Mouse (Mus musculus) limb, embryonic 15.5 days (tissue): Measurements from ENCODE around the gene Dkc1. TPM values are rescaled to one million over a fixed set of nuclear protein-coding genes. Genes with fewer than 3 reads are reported as not detected.

ENCODE experiments used
- ATAC-seq: fragments of 200-750 bp; cut with Nextera tagmentation; 2 replicates; pipeline ENCODE4 v1.8.0; 2017; ENCODE audit warnings: low read depth, moderate TSS enrichment; ENCODE audit not compliant: insufficient number of reproducible peaks, low FRiP score, low TSS enrichment
- H3K27ac ChIP-seq: fragments of 300-500 bp; sonication (generic); 2 replicates; pipeline ENCODE4 v1.5.1; 2015; ENCODE audit warnings: moderate library complexity, mild to moderate bottlenecking, inconsistent platforms
- H3K27me3 ChIP-seq: fragments of 300-500 bp; sonication (generic); 2 replicates; pipeline ENCODE4 v1.6.1; 2015; ENCODE audit warnings: inconsistent platforms
- H3K36me3 ChIP-seq: fragments of 300-500 bp; sonication (generic); 2 replicates; pipeline ENCODE4 v1.6.1; 2015; ENCODE audit warnings: inconsistent platforms
- H3K4me1 ChIP-seq: fragments of 300-500 bp; sonication (generic); 2 replicates; pipeline ENCODE4 v1.6.1; 2015; ENCODE audit warnings: inconsistent platforms
- H3K4me2 ChIP-seq: fragments of 300-500 bp; sonication (generic); 2 replicates; pipeline ENCODE4 v1.6.1; 2015; ENCODE audit warnings: mild to moderate bottlenecking, inconsistent platforms
- H3K4me3 ChIP-seq: fragments of 300-500 bp; sonication (generic); 2 replicates; pipeline ENCODE4 v1.5.1; 2015; ENCODE audit warnings: mild to moderate bottlenecking, inconsistent platforms
- H3K9ac ChIP-seq: fragments of 300-500 bp; sonication (generic); 2 replicates; pipeline ENCODE4 v1.6.1; 2015; ENCODE audit warnings: inconsistent platforms
- H3K9me3 ChIP-seq: fragments of 300-500 bp; sonication (generic); 2 replicates; pipeline ENCODE4 v1.6.1; 2016; ENCODE audit warnings: inconsistent platforms
- WGBS: fragments of 180-500 bp; shearing (Covaris S2); methylation state at CpG from one replicate; pipeline ENCODE4 v1.1.7; 2015; 5-methylcytosine and 5-hydroxymethylcytosine counted together
- polyA plus RNA-seq: library from polyadenylated mRNA; unstranded; fragments of >200 nt; fragmentation: Nextera tagmentation; extraction: Ambion mirVana; gene quantifications from 2 replicates; pipeline ENCODE4 v1.2.1, GENCODE M21; 2015

Gene Dkc1
- 118 and 120 TPM in 2 replicates for polyA plus RNA-seq

- Histone ChIP-seq H3K9me3 (no peaks in the 10 kb centered on the region), H3K27ac (peak within 1 kb of the TSS; percentile 77), H3K4me1 (no peaks in the 10 kb centered on the region), H3K27me3 (no peaks in the 10 kb centered on the region), H3K36me3 (no peaks in the 10 kb centered on the region), H3K4me2 (peak within 1 kb of the TSS; percentile 50), H3K9ac (peak within 1 kb of the TSS; percentile 58), H3K4me3 (peak within 1 kb of the TSS; percentile 54)
- 18% methylated on average over 23 of the region's 29 CpGs for WGBS
- ATAC-seq = peak; percentile 99
Measured at GRCm38 (mm10) chrX:75095369-75096162, at the start of gene Dkc1. TSS of gene Dkc1 (plus strand) at chrX:75095854.

GRCm38 (mm10) chrX:75045931-75046330 is 49.7 kb upstream of the Dkc1 start:
- ATAC-seq = no peak
- no peak overlapping the region for H3K4me2 ChIP-seq
- no peak overlapping the region for H3K9ac ChIP-seq
- H3K4me1 ChIP-seq = no peaks in the 10 kb centered on the region
- H3K36me3 ChIP-seq = no peaks in the 10 kb centered on the region
- no peaks in the 10 kb centered on the region for H3K9me3 ChIP-seq
- no peaks in the 10 kb centered on the region for H3K27me3 ChIP-seq
- H3K27ac ChIP-seq = no peak overlapping the region
- WGBS = 57% methylated on average over 1 of the region's 1 CpGs
- H3K4me3 ChIP-seq = no peak overlapping the region

DNA sequence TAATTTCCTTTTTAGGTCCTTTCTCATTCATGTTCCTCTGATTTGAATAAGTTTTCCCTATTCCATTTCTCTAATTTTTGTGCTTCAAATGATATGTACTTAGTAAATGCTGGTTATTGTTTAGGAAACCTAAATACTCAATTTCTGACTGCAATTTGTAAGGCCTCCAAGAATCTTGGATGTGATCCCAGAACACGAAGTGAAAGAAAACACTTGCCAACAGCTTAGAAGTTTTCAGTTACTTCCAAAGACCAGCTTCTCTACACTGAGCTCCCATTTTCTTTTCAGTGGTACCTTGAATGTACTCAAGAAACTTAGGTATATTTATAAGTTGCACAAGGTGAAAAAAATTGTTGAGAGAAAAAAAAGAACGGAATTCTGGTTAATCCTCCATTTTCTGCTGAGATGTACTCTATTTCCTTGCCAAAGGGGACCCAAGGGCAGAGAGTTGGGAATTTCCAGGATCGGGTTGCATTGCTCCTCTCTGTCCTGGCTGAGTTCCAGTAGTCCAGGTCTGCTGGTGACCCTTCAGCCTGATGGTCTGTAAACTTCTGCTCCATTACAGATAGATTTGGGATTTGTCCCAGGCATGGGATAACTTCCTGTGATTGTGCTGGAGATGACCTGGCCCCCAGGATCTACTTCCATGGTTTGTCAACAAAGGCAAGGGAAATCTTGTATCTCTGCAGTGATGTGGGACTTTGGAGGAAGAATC is 48.6 kb upstream of the Dkc1 start:
- Histone ChIP-seq H3K9ac (no peak overlapping the region), H3K4me2 (no peak overlapping the region), H3K27ac (no peak overlapping the region), H3K9me3 (no peaks in the 10 kb centered on the region), H3K4me1 (no peaks in the 10 kb centered on the region), H3K36me3 (no peaks in the 10 kb centered on the region), H3K27me3 (no peaks in the 10 kb centered on the region), H3K4me3 (no peak overlapping the region)
- ATAC-seq = no peak
- 38% methylated on average over 3 of the region's 3 CpGs for WGBS

- H3K4me3 ChIP-seq = no peak overlapping the region
- no peaks in the 10 kb centered on the region for H3K36me3 ChIP-seq
- WGBS = 88% methylated on average over 2 of the region's 2 CpGs
- no peak overlapping the region for H3K4me2 ChIP-seq
- no peak overlapping the region for H3K9ac ChIP-seq
- no peak overlapping the region for H3K27ac ChIP-seq
- no peaks in the 10 kb centered on the region for H3K9me3 ChIP-seq
- no peaks in the 10 kb centered on the region for H3K4me1 ChIP-seq
- no peak for ATAC-seq
- H3K27me3 ChIP-seq = no peaks in the 10 kb centered on the region
Measured at GRCm38 (mm10) chrX:75056120-75056775, 39.4 kb upstream of the Dkc1 start.

- H3K27me3 ChIP-seq = no peaks in the 10 kb centered on the region
- no peak for ATAC-seq
- no peaks in the 10 kb centered on the region for H3K4me1 ChIP-seq
- H3K4me3 ChIP-seq = no peak overlapping the region
- H3K36me3 ChIP-seq = no peaks in the 10 kb centered on the region
- H3K4me2 ChIP-seq = no peak overlapping the region
- H3K9me3 ChIP-seq = no peaks in the 10 kb centered on the region
- 70% methylated on average over 2 of the region's 2 CpGs for WGBS
- no peak overlapping the region for H3K27ac ChIP-seq
- no peak overlapping the region for H3K9ac ChIP-seq
Measured at GRCm38 (mm10) chrX:75082351-75082750, 13.3 kb upstream of the Dkc1 start.

DNA sequence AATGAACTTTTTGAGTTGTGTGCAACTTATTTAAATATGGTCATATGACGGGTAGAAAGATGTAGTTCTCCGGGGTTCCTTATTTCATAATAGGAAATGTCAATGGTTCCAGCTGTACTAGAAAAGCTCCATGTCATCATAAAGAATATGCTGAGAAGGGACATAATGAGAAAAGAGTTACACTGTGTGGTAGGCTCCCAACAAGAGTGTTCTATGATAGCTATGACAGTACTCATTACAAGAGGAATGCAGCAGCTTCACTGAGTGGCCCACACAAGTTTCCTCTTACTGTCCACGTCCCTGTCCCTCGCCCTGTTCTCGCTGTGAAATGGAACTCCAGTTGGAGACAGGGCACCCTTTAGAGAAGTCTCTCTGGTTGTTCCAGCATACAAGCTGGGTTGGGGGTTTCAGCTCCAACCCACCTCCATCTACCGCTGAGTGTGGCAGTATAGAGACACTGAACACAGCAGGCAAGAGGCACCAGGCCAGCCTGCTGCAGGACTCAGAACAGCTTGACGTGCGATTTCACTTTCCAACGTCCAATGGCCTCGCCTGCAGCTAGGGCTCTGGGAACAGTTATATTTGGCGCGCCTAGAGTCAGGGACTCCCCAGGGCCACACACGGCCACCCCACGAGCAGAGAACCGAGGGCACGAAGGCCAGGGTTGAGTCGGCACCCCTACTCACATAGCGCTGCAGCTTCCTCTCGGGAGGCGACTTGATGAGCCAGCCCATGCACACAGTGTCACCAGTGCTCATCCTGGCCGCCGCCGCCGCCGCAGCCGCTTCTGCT is 11.5 kb upstream of the Dkc1 start:
- H3K4me1 ChIP-seq = no peaks in the 10 kb centered on the region
- no peaks in the 10 kb centered on the region for H3K27me3 ChIP-seq
- peak overlapping the region; percentile 49 for H3K4me3 ChIP-seq
- no peak overlapping the region for H3K27ac ChIP-seq
- H3K4me2 ChIP-seq = peak overlapping the region; percentile 50
- WGBS = 36% methylated on average over 26 of the region's 26 CpGs
- H3K9ac ChIP-seq = peak overlapping the region; percentile 26; the same call in 1 of the 2 replicates
- ATAC-seq = no peak
- no peaks in the 10 kb centered on the region for H3K36me3 ChIP-seq
- H3K9me3 ChIP-seq = no peaks in the 10 kb centered on the region

DNA sequence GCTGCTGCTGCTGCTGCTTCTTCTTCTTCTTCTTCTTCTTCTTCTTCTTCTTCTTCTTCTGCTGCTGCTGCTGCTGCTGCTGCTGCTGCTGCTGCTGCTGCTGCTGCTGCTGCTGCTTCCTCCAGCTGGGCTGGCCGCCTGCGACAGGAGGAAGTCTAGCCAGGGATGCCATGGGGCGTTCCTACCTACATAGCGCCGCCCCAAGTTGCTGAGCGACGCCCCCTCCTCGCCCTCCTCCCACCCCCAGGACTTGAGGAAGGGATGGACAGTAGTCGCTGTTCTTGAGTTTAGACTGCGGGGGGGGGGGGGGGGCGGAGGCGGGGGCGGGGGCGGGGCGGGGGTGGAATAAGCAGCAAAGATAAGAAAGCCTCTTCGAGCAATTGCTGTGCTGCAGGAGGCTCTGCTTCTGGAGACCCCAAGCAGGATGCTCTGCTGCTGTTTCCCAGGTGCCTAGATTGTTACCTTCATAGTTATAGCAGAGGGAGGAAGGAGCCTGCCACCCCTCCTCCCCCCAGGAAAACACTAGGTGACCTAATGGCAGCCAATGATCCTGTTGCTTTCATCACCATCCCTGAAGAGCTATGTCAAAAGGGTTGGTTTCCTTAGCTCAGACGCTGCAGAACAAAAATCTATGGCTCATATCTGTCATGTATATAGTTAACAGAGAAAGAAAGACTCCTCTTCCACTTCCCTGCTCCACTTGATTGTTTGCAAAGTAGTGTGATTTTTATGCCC is 10.7 kb upstream of the Dkc1 start, which contains the start of gene Gab3:
Gene Gab3 (minus strand): TSS at position 685 of the 735 bp plus-strand sequence.
- no peaks in the 10 kb centered on the region for H3K9me3 ChIP-seq
- H3K9ac ChIP-seq = peak within 1 kb of the TSS; percentile 26; the same call in 1 of the 2 replicates
- no peak within 1 kb of the TSS for H3K27ac ChIP-seq
- WGBS = 21% methylated on average over 8 of the region's 17 CpGs
- H3K4me1 ChIP-seq = no peaks in the 10 kb centered on the region
- no peaks in the 10 kb centered on the region for H3K36me3 ChIP-seq
- no peaks in the 10 kb centered on the region for H3K27me3 ChIP-seq
- H3K4me3 ChIP-seq = peak within 1 kb of the TSS; percentile 49
- H3K4me2 ChIP-seq = peak within 1 kb of the TSS; percentile 50
- peak; percentile 74; the same call in 1 of the 2 replicates for ATAC-seq

DNA sequence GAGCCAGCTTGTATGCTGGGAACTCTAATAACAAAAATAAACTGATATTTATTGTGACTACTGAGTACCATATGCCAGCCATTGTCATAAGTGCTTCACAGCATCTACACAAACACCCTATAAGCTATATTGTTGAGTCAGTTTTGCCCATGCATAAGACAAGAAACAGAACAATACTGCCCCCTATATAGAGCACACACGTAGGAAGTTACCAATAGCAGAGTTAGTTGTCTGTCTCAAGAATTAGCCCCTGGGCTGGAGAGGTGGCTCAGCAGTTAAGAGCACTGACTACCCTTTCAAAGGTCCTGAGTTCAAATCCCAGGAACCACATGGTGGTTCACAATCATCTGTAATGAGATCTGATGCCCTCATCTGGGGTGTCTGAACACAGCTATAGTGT is 10.0 kb upstream of the Dkc1 start:
- Histone ChIP-seq H3K27ac (no peak overlapping the region), H3K9ac (no peak overlapping the region), H3K4me3 (no peak overlapping the region), H3K4me2 (no peak overlapping the region), H3K9me3 (no peaks in the 10 kb centered on the region), H3K36me3 (no peaks in the 10 kb centered on the region), H3K27me3 (no peaks in the 10 kb centered on the region), H3K4me1 (no peaks in the 10 kb centered on the region)
- ATAC-seq = no peak
- WGBS = 27% methylated on average over 1 of the region's 1 CpGs

DNA sequence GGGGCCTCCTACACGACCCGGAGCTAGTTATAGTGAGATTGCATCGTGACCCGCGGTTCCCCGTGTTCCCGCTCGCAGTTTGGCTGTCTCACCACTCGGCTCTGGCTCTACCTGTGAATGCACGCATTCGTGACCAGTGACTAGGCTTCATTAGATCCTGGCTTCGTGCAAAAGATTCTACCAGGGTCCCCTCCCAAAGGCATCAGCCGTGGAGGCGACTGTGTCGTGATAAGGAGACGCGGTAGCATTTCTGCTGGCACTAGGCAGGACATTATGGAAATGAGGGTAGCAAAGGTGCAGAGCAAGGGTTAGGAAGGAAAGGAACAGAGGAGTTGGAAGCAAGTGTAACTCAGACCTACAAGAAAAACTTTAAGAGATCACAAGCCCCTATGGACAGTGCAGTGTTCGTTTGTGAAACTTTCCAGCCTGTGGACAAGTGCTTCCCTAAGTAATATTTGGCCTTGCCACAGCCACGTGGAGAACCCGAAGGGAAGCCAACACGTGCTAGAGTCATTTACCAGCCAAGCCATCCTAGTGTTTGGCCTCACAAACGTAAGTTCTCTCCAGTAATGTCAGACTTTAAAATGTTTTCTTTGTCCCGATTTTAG is 613 bp downstream of the Dkc1 start:
- Histone ChIP-seq H3K4me3 (peak overlapping the region; percentile 54), H3K27ac (peak overlapping the region; percentile 77), H3K9me3 (no peaks in the 10 kb centered on the region), H3K4me2 (peak overlapping the region; percentile 50), H3K4me1 (no peaks in the 10 kb centered on the region), H3K27me3 (no peaks in the 10 kb centered on the region), H3K9ac (peak overlapping the region; percentile 58), H3K36me3 (0 out of 2 replicates have a peak, but pooled peaks cover 4% of the 10 kb centered on the region)
- WGBS = 24% methylated on average over 23 of the region's 23 CpGs
- no peak for ATAC-seq

DNA sequence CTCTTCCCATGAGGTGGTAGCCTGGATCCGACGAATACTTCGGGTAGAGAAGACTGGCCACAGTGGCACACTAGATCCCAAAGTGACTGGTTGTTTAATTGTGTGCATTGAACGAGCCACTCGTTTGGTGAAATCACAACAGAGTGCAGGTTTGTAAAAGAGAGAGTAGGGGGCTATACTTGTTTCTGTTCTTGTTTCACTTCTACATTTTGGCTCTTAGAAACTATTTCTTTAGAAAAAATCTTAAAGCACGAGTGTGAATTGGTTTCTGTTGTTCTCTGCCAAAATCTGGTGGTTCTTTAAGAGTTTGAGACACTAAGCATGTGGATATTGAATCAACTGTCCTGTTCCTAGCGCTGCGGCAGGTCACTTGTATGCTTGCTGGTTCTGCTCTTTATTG is 3.1 kb downstream of the Dkc1 start:
- no peak for ATAC-seq
- no peaks in the 10 kb centered on the region for H3K9me3 ChIP-seq
- no peaks in the 10 kb centered on the region for H3K4me1 ChIP-seq
- H3K27ac ChIP-seq = no peak overlapping the region
- 83% methylated on average over 8 of the region's 8 CpGs for WGBS
- 0 out of 2 replicates have a peak, but pooled peaks cover 14% of the 10 kb centered on the region for H3K36me3 ChIP-seq
- no peak overlapping the region for H3K4me2 ChIP-seq
- no peak overlapping the region for H3K9ac ChIP-seq
- H3K27me3 ChIP-seq = no peaks in the 10 kb centered on the region
- H3K4me3 ChIP-seq = no peak overlapping the region
